In the genomic region with DNA sequence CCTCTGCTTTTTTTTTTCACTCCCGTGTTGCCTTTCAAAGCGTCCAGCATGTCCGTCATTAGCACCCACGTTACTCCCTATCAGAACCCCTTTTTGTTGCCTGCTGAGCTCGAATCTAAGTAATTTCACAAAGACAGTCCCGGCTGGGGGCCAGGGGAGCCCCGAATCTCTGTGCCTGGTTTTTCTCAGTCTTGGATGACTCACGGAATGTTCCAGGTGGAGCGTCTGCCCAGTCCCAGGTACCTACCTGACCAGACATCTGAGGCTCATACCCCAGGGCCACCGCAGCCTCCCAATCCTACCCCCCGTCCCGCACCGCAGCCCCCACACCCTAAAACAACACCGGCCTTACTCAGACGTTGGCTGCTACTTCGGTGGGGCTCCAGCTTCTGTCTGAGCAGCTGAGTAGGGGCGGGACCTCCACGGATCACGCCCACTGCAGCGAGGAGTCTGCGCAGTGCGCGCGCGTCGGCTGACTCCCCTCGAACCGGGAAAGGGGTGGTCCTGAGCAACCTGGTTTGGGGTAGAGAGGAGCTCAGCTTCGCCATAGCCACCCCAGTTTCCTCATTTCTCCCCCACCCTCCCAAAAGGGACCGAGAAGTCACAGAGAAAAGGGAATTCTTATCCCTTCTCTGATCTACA, we compare ENCODE assay signal across 8 mouse cellular contexts. TPM values are rescaled to one million over a fixed set of nuclear protein-coding genes. Genes with fewer than 3 reads are reported as not detected.
DNase-seq lines count a peak whose midpoint lies in the region; ATAC-seq and TF ChIP-seq lines count a peak whose summit lies in the region.

No protein-coding gene starts in this region.

- peak; percentile 86 for DNase-seq in CD4-positive helper T cell, adult 2 months (ENCODE audit: low read depth, low spot score)
- peak; percentile 95 for DNase-seq in brain, embryonic 14.5 days (ENCODE audit: low read depth)
- peak; percentile 90 for DNase-seq in liver
- peak; percentile 83 to 90 for DNase-seq in spleen, postnatal 4 days (ENCODE audit: low spot score in 2 of 2)

- peak; percentile 65; the same call in 1 of the 2 replicates for TF ChIP-seq POLR2A in brain, embryonic 14.5 days (IDR thresholded peaks at IDR 0.05; ENCODE audit: borderline replicate concordance, extremely low read depth, insufficient read depth, insufficient read length, poor library complexity, severe bottlenecking)

- peak overlapping the region; percentile 74 for H3K9ac ChIP-seq in heart, embryonic 11.5 days (ENCODE audit: low read depth, low read length)
- H3K9ac ChIP-seq in kidney, embryonic 15.5 days = peak overlapping the region; percentile 56

- no peaks in the 10 kb centered on the region for H3K27me3 ChIP-seq in heart, embryonic 11.5 days (ENCODE audit: control insufficient read depth, insufficient read depth, low read length)
- no peaks in the 10 kb centered on the region for H3K27me3 ChIP-seq in kidney, embryonic 15.5 days

- 1% methylated on average over 30 of the region's 30 CpGs for WGBS in heart, embryonic 11.5 days (ENCODE audit: insufficient replicate concordance)
- WGBS in kidney, embryonic 15.5 days = 2% methylated on average over 30 of the region's 30 CpGs

- no peaks in the 10 kb centered on the region for H3K9me3 ChIP-seq in heart, embryonic 11.5 days (replicated peaks; ENCODE audit: control insufficient read depth, low read length)
- H3K9me3 ChIP-seq in kidney, embryonic 15.5 days (replicated peaks) = no peaks in the 10 kb centered on the region

- H3K27ac ChIP-seq in heart, embryonic 11.5 days (ENCODE audit: low read depth, low read length) = no peak overlapping the region
- H3K27ac ChIP-seq in kidney, embryonic 15.5 days = peak overlapping the region; percentile 37

- no peak for TF ChIP-seq CTCF in brain, embryonic 14.5 days (IDR thresholded peaks at IDR 0.05; ENCODE audit: borderline replicate concordance, extremely low read depth, insufficient read depth, insufficient read length)

- H3K4me2 ChIP-seq in heart, embryonic 11.5 days = peak overlapping the region; percentile 97
- H3K4me2 ChIP-seq in kidney, embryonic 15.5 days = peak overlapping the region; percentile 92

- H3K36me3 ChIP-seq in heart, embryonic 11.5 days (ENCODE audit: control insufficient read depth, insufficient read depth, low read length) = peaks cover 3% of the 10 kb centered on the region; the same call in 1 of the 2 replicates
- H3K36me3 ChIP-seq in kidney, embryonic 15.5 days = peaks cover 4% of the 10 kb centered on the region

- H3K4me1 ChIP-seq in heart, embryonic 11.5 days (ENCODE audit: control insufficient read depth, insufficient read depth, low read length) = peaks cover 9% of the 10 kb centered on the region
- peaks cover 22% of the 10 kb centered on the region for H3K4me1 ChIP-seq in kidney, embryonic 15.5 days

- peak; percentile 78 for ATAC-seq in erythroblast, adult 5-6 weeks (replicated peaks; ENCODE audit: low FRiP score, poor library complexity, severe bottlenecking)
- ATAC-seq in heart, embryonic 11.5 days (replicated peaks; ENCODE audit: insufficient number of reproducible peaks, low FRiP score, low TSS enrichment) = peak; percentile 83
- peak; percentile 93 for ATAC-seq in kidney, embryonic 15.5 days (replicated peaks; ENCODE audit: low FRiP score)
- peak; percentile 57 for ATAC-seq in monocyte, adult 5-6 weeks (replicated peaks; ENCODE audit: insufficient number of reproducible peaks, low FRiP score, low TSS enrichment, poor library complexity, severe bottlenecking)

- peak overlapping the region; percentile 63 for H3K4me3 ChIP-seq in heart, embryonic 11.5 days (ENCODE audit: low read depth, low read length)
- peak overlapping the region; percentile 51 for H3K4me3 ChIP-seq in kidney, embryonic 15.5 days (replicated peaks)

RNA-seq across cellular contexts. Expression of a gene that starts 10.5 kb away (rescaled TPM):
- 192 and 200 TPM in 2 replicates for polyA plus RNA-seq in brain, embryonic 14.5 days (2012; rRNA removed)
- 128 and 139 TPM in 2 replicates for total RNA-seq in erythroblast, adult 5-6 weeks (2015; ENCODE audit: low replicate concordance)
- 73.6 and 84.7 TPM in 2 replicates for total RNA-seq in erythroblast, adult 5-6 weeks (2017; ENCODE audit: low replicate concordance)
- 59.5 and 64.2 TPM in 2 replicates for polyA plus RNA-seq in heart, embryonic 11.5 days (2014; fragmentation: Nextera tagmentation; extraction: Ambion mirVana)
- 83.1 and 90.5 TPM in 2 replicates for polyA plus RNA-seq in kidney, embryonic 15.5 days (2015; fragmentation: Nextera tagmentation; extraction: Ambion mirVana)
- total RNA-seq in monocyte, adult 5-6 weeks (2017) = 13.7 to 42.8 TPM (median 31.8 TPM) in 3 replicates

RNA-seq across cellular contexts. Expression of a gene that starts 10.5 kb away (rescaled TPM):
- 42.8 and 52.7 TPM in 2 replicates for polyA plus RNA-seq in brain, embryonic 14.5 days (2012; rRNA removed)
- 2.9 TPM in 1 of 2 replicates, not detected in the other for total RNA-seq in erythroblast, adult 5-6 weeks (2015; ENCODE audit: low replicate concordance)
- total RNA-seq in erythroblast, adult 5-6 weeks (2017; ENCODE audit: low replicate concordance) = 3.6 and 10.4 TPM in 2 replicates
- polyA plus RNA-seq in heart, embryonic 11.5 days (2014; fragmentation: Nextera tagmentation; extraction: Ambion mirVana) = 22.5 and 29.3 TPM in 2 replicates
- polyA plus RNA-seq in kidney, embryonic 15.5 days (2015; fragmentation: Nextera tagmentation; extraction: Ambion mirVana) = 26.9 and 29.4 TPM in 2 replicates
- 3.6 to 29.0 TPM (median 10.5 TPM) in 3 replicates for total RNA-seq in monocyte, adult 5-6 weeks (2017)

RNA-seq across cellular contexts. Expression of a gene that starts 19.4 kb away (rescaled TPM):
- polyA plus RNA-seq in brain, embryonic 14.5 days (2012; rRNA removed) = 1.5 and 1.8 TPM in 2 replicates
- not detected in 2 replicates for total RNA-seq in erythroblast, adult 5-6 weeks (2015; ENCODE audit: low replicate concordance)
- not detected in 2 replicates for total RNA-seq in erythroblast, adult 5-6 weeks (2017; ENCODE audit: low replicate concordance)
- polyA plus RNA-seq in heart, embryonic 11.5 days (2014; fragmentation: Nextera tagmentation; extraction: Ambion mirVana) = 0.44 and 0.57 TPM in 2 replicates
- polyA plus RNA-seq in kidney, embryonic 15.5 days (2015; fragmentation: Nextera tagmentation; extraction: Ambion mirVana) = 0.39 and 0.92 TPM in 2 replicates
- not detected in 3 replicates for total RNA-seq in monocyte, adult 5-6 weeks (2017)

RNA-seq across cellular contexts. Expression of a gene that starts 43.4 kb away (rescaled TPM):
- 1.8 and 2.4 TPM in 2 replicates for polyA plus RNA-seq in brain, embryonic 14.5 days (2012; rRNA removed)
- not detected in 2 replicates for total RNA-seq in erythroblast, adult 5-6 weeks (2015; ENCODE audit: low replicate concordance)
- total RNA-seq in erythroblast, adult 5-6 weeks (2017; ENCODE audit: low replicate concordance) = 0.28 and 0.43 TPM in 2 replicates
- polyA plus RNA-seq in heart, embryonic 11.5 days (2014; fragmentation: Nextera tagmentation; extraction: Ambion mirVana) = 0.76 and 0.96 TPM in 2 replicates
- 4.0 and 4.8 TPM in 2 replicates for polyA plus RNA-seq in kidney, embryonic 15.5 days (2015; fragmentation: Nextera tagmentation; extraction: Ambion mirVana)
- total RNA-seq in monocyte, adult 5-6 weeks (2017) = 0.19 to 0.53 TPM (median 0.38 TPM) in 3 replicates

RNA-seq across cellular contexts. Expression of a gene that starts 48.8 kb away (rescaled TPM):
- 74.2 and 78.8 TPM in 2 replicates for polyA plus RNA-seq in brain, embryonic 14.5 days (2012; rRNA removed)
- 22.7 and 25.1 TPM in 2 replicates for total RNA-seq in erythroblast, adult 5-6 weeks (2015; ENCODE audit: low replicate concordance)
- total RNA-seq in erythroblast, adult 5-6 weeks (2017; ENCODE audit: low replicate concordance) = 51.2 and 57.6 TPM in 2 replicates
- 72.1 and 78.0 TPM in 2 replicates for polyA plus RNA-seq in heart, embryonic 11.5 days (2014; fragmentation: Nextera tagmentation; extraction: Ambion mirVana)
- 97.9 and 106 TPM in 2 replicates for polyA plus RNA-seq in kidney, embryonic 15.5 days (2015; fragmentation: Nextera tagmentation; extraction: Ambion mirVana)
- total RNA-seq in monocyte, adult 5-6 weeks (2017) = 77.2 to 150 TPM (median 108 TPM) in 3 replicates
